Mouse (Mus musculus) mouse embryonic stem cell (cell line): ENCODE results near the gene Maip1.

Experiments used
- in situ Hi-C, 2 experiments: fragments of 300-500 bp; cut with MboI; formaldehyde crosslinking; loops; 1 replicate in 1 of 2; 3 replicates in 1 of 2; pipeline ENCODE4 v1.14.3; 2019 to 2020; ENCODE audit warnings: low sequenced_read_pairs in 2 of 2, low pct_unique_long_range_greater_than_20kb in 1 of 2, mixed read lengths in 1 of 2; ENCODE audit not compliant: unreplicated experiment in 1 of 2

Gene Maip1

DNA sequence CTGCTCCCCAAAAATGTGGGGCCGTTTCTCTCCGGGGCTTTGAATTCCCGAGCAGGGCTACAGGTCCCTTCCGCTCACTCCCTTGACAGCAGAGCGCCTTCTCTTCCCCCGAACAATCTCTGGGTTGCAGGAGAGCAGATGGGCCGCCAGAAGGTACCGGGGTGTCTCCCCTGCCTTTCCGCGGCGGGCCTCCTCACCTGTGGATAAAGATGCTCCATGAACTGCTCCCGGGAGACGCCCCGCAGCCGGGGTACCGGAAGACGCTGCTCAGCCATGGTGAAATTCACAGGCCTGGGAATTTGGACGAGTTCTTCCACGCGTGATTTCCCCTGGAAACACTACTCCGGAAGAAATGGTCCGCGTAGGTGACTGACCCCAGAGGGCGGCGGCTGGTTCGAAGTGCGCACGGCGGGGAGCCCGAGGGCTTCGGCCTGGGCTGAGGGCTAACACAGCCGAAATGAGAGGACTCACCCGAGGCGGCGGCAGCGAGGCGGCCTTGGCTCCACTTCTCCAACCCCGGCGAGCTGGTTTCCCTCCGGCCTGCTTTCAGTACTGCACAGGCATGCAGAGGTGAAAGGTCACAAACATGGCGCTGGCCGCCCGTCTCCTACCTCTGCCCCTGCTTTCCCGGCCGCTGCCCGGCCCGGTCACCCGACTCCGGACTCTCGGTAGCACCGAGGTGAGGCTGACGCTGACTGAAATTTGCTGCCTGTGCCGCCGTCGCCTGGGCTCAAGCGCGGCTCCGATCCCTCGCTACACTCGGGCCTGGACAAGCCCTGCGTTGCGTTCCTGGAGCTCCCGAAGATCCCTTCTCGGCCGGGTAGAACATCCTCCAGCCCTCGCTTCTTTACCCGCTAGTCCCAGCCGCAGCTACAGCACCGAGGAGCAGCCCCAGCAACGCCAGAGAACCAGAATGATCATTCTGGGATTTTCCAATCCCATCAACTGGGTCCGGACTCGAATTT lies at the start of gene Maip1, which contains the start of gene Tyw5:
Gene Maip1 (plus strand): TSS at position 142 of the 965 bp plus-strand sequence.
Gene Tyw5 (minus strand): TSS at position 915 of the 965 bp plus-strand sequence.
- in situ Hi-C loops = loop anchor here (25.0 kb wide), 3 partner anchors 556 to 881 kb away; partner anchors contain the start of gene Aox2 (in 1 of the 2)

DNA sequence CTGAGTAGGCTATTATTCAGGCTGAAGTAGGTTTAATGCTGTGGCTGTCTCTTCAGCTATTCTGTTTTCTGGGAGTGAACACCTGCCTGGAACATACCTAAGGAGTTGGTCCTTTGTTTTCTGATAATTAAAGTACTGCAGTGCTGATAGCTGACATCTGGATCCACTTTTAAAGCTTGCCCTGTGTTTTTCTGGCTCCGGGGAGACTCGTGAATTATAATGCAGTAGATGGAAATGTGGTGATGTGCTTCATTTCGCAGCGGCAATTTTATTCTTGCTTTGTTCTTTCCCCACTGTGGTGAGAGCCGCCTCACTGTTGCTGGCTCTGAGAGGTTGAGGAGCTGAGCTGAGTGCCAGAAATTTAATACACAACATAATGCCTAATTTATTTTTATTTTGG lies 47.6 kb upstream of the Maip1 start:
- in situ Hi-C loops = no loop called here

DNA sequence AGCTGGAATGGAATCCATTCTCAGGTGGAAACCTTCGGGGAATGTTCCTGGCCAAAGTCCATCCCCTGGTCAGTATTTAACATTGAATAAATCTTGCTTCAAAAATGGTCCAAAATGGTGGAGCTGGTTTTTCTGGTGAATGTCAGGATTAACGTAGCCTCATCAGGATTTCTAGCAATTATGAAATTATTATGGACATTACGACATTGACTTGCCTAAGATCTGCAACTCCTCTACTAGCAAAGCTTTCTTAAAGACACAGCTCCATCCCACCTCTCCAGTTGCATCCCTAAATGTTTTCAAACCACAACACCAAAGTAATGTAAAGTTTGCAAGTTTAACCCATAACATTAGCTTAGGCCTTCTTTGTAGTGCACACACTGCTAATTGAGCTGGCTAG lies 38.7 kb upstream of the Maip1 start:
- in situ Hi-C loops = no loop called here

DNA sequence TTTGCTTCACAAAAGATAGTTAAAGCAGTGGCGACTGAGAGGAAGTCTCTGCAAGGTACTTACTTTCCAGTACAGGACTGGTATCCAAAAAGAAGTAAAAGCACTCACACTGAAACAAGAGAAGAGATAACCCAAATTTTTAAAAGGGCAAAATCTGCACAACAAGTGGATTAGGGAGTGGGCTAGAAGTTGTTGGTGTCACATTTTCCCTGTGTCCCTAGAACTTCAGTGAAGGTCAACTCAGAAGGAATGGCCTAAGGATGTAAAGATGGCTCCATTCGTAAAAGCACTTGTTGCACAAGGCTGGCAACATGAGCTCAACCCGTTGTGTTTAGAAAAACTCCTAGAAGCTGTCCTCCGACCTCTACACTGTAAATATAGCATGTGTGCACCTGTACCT lies 37.0 kb upstream of the Maip1 start:
- in situ Hi-C loops = no loop called here

DNA sequence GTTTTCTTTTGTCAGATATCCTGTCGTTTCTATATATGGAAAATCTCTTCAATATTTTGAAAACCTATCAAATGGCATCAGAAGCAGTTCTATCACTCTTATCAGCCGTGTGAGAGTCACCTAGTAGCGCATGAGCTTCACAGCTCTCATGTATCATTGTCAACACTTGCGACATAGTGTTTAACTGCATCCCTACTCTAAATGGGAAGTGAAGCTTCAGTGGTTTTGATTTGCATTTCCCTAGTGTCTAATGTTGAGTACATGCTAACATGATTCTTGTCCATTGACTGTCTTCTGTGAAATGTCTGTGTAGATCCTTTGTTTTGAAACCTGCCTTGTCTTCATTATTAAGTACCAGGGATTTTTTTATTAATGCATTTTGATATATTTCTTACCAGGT lies 35.7 kb upstream of the Maip1 start:
- in situ Hi-C loops = no loop called here

DNA sequence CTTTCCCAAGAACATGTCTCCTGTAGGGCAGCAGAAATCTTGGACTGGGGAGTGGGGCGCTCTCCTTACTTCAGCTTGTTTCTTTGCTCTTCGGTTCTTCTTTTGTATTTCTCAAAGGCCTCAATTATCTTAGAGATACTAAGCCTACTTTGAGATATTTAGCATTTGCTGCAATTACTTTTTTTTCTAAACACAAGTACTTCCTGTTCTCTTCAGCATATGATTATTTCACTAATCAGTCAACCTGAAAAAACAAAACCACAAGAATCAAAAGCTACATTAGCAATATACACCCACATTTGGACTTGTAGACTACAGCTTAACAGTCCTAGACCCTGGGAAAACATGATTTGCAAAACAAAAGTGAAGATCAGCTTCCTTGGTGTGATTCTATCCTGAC lies 30.9 kb upstream of the Maip1 start:
- in situ Hi-C loops = no loop called here

DNA sequence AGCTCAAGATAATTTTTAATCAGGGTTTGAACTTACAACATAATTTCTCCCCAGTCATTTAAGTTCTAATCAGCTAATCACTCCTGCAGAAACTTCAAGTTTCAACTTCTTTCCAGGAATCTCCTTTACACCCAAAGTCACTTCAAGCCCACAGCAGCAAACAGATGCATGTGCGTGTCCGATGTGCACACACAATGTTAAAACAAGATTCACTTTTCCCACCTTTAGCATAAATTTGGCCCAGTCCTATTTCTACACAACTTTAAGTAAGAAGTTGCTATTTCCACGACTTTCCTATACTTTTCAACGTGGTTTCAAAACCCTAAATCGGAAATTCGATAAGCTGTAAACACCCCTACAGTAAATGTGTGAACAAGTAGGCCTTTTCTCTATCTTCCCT lies 29.3 kb upstream of the Maip1 start:
- in situ Hi-C loops = no loop called here

DNA sequence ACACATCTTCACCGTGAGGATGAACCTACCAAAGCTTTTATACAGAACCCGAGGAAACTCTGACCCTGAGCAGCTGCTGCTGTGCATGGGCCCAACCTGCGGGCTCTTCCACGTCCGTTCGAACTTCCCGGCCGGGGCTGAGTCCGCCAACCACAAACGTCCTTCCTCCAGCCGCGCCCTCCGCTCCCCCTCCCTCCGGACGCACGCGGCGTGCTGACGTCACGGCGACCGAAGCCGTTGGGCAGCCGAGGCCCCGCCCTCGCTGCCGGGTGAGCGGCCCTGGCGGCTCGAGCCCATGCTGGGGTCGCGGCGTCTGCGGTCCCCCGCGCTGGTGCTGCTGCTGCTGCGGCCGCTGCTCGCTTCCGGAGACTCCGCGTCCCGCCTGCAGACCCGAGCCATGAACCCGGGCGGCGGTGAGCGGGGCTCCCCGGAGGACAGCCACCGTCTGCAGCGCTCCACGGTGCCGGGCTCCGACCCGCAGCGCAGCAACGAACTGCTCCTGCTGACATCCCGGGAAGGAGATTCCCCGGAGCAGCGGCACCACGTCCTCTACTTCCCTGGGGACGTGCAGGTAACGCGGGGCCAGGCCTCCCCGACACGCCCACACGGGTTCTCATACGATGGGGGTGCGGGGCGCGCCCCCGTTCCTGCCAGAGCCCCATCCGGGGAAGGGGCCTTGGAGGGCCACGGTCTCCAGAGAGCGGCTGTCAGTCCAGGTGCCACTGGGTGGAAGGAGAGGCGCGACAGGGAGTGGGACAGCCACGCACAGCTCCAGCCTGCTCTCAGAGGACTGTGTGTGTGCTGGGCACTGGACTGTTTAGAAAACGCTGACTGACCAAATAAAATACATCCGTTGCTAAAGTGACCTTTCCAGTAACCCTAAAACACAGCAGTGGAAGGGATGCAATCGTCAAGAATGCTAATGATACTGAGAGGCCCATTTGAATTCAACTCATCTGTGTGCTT lies 28.5 kb upstream of the Maip1 start, which contains the start of gene 1700066M21Rik:
Gene 1700066M21Rik (plus strand): TSS at position 245 of the 966 bp plus-strand sequence.
- in situ Hi-C loops = no loop called here

DNA sequence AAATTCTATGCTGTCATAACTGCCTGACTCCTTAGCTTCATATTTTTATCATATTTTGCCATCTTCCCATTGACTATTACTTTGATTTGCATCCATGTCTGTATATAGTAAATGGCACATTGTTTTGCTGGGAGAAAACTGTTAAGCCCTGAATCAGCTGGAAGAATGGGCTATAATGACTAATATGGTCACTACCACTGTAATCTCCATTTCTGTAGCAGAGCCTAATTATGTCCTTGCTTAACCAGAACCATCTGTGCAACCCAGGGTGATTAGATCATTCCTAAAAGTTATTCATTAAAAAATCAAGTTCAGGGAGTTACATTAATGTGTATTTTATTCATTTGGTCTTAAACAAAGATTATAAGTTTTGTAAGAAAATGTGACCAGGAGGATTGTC lies 19.6 kb upstream of the Maip1 start:
- in situ Hi-C loops = no loop called here

DNA sequence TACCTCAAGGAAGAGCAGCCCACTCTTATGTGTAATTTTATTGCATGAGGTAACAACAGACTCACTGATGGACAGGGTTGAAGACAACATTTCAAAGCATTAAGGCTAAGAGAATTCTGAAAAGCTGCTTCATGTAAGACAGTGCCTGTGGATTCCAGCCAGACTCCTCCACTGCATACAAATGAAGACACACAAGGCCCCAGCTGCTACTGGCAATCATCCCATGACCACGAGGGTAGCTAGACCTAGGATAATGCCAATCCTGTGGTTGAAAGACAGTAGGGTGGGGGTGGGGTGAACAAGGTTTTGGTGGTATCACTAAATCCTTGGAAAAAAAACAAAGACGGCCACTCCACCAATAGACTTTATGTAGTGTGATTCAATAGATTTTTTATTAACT lies 18.3 kb upstream of the Maip1 start:
- in situ Hi-C loops = no loop called here

DNA sequence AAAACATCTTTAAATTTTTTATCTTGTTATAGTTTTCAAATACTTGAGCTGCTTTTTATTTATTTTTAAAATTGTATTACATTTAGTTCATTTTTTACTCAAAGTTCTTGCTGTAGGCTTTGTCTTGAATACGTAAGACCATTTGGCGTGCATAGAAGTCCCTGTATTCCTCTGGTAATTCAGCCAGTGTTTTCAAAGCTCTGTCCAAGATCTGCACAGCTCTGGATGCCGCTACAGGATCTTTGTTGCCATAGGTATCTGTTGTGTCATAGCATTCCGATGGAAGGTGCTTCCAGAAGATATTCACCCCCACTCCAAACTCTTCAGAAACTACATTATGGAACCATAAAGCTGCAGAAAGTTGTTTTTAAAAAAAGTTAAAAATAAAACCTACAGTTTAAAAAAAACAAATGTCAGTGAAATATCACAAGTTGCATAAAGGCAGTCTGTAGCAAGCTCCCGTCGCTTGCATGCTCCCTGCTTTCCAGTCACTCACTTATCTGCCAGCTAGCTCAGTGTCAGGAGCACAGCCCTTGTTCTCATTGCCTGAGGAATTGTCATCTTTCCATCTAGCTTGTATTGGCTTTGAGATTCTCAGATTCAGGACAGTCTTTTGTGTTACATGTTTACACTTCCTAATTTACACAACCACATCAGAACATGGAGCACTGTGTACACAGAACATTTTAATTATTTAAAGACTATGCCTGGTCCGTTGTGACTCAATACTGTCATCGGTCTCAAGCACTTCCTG lies 17.5 kb upstream of the Maip1 start:
- in situ Hi-C loops = no loop called here

DNA sequence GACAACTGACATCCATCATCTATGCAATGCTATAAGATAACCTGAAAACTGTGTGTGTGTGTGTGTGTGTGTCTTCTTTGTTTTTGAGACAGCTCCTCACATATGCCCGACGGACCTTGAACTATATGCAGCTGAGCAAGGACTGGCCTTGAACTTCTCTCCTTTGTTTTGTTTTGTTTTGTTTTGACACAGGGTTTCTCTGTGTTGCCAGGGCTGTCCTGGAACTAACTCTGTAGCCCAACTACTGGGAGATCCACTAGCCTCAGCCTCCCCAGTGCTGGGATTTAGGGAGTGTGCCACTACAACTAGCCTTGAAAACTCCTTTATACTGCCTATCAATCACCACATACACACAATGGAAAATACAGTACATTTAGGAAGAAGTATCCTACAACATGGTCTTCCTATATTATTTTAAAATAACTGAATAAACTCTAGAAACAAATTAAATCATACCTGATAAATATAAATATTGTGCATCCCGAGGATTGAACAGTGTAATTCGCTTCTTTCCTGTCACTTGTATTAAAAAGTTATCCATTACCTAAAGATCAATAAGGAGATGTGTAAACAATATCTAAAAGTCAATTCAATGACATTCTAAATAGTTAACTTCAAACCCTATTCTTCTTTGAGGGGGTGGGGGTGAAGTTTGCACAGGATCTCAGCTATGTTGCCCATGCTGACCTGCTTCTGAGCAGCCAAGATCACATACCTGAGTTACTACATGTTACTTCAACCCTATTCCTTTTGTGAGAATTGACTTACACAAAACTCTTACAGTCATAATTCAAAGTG lies 14.9 kb upstream of the Maip1 start:
- in situ Hi-C loops = no loop called here

DNA sequence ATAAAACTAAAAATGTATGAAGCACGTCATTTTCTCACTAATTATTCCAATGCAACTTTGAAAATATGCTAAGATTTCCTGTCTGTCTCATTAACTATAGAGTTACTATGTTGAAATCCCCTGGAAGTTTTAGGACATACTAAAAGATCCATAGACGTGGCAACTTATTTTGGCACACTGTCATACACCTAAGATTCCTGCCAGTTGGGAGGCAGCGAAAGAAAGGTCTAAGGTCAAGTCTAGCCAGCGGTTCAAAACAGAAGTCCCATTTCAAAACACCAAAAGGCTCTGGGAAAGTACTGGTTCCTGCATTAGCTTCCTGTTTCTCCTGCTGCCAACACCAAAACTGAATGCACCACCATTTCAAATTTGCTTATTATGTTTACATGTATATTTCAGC lies 13.7 kb upstream of the Maip1 start:
- in situ Hi-C loops = no loop called here

DNA sequence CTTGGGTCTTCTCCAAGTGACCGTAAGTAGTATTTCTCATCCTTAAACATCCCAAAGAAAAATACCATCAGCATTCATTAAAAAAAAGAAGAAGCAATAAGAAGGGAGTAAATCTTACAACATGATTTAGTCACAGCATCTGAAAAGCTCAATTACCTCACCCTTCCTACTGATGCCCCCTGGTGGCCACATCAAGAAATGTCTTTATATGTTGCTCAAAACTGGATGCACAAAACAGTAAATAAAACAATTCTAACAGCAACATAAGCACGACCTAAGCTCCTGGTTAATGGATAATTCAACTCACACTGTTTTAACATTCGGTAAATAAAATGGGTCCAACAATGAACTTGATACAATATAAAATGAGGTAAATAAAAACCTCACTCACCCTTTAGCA lies 12.1 kb upstream of the Maip1 start:
- in situ Hi-C loops = no loop called here

DNA sequence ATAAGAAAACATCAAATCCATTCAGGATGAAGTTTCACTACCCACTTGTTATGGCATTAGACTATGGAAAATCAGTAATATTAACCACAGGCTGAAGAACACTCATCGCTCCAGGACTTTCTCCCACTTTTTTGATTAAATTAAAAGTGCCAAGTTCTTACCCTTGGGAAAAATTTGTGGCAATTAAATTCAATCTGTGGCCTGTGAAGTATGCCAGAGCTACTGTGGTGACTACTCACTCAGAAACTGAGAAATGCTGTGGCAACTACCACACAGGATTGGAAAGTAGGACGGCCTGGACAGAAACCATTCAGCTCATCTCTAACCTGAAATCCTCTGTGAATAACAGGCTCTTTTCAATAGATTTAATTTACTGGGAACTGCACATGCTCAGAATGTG lies 5.8 kb upstream of the Maip1 start:
- in situ Hi-C loops = loop anchor here (25.0 kb wide), 3 partner anchors 562 to 887 kb away; partner anchors contain the start of gene Aox2 (in 1 of the 2)

DNA sequence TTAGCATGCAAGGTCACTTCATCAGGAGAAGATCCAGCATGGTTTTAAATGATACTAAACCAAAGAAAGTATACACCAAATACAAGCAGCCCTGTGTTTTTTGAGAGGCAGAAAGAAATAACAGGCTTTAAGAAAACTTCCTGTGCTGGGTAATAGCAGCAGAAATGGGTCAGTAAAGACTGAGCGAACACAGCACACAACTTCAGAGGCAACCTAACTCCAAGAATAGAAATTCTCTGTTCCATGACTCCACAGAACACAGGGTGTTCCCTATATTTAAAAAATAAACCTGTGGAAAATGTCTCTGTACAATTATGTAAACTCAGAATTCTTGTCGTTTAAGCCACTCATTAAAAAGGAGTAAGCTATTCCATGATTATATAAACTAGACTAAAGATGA lies 5.3 kb upstream of the Maip1 start:
- in situ Hi-C loops = loop anchor here (25.0 kb wide), 3 partner anchors 561 to 886 kb away; partner anchors contain the start of gene Aox2 (in 1 of the 2)

DNA sequence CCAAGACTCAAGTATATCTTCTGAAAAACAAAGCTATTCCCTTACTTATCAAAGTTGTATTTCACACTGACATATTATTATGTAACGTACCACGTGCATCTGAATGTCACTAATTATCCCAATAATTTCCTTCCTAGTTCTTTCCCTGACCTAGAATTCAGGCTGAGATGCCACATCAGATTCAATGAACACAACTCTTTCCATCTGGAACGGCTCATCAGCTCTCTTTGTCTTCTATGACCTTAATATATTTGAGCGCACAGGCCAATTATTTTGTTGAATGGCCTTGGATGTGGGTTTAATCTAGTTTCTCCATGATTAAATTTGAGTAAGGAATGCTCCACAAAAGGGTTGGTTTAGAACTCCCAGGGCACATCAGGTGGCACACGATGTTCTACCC lies 4.0 kb upstream of the Maip1 start:
- in situ Hi-C loops = loop anchor here (25.0 kb wide), 3 partner anchors 560 to 885 kb away; partner anchors contain the start of gene Aox2 (in 1 of the 2)
